Mouse (Mus musculus): ENCODE measurements around the gene E2f7. TPM values are rescaled to one million over a fixed set of nuclear protein-coding genes. Genes with fewer than 3 reads are reported as not detected.

Gene E2f7
- polyA plus RNA-seq, 1 experiment: 6.2 TPM

- H3K9me3 ChIP-seq: no peaks in the 10 kb centered on the region
- no peaks in the 10 kb centered on the region for H3K36me3 ChIP-seq (replicated peaks; ENCODE audit: low read length)
- TF ChIP-seq GATA1 (IDR thresholded peaks at IDR 0.05; ENCODE audit: borderline replicate concordance, low read length) (no peak), FLI1 (IDR thresholded peaks at IDR 0.05; ENCODE audit: low read length) (no peak)
- peaks cover 8% of the 10 kb centered on the region for H3K4me1 ChIP-seq
- no peaks in the 10 kb centered on the region for H3K27me3 ChIP-seq (replicated peaks)
- H3K4me3 ChIP-seq (replicated peaks): no peak overlapping the region
Measured at GRCm38 (mm10) chr10:110835115-110835806, 90.0 kb downstream of the E2f7 start.

Other genes with a start within 250 kb of the E2f7 start
- 19.5 and 32.9 TPM in 2 replicates for gene Csrp2, start 174.3 kb downstream of the E2f7 start, polyA plus RNA-seq (2012; ENCODE audit: insufficient read depth, low replicate concordance)

All from megakaryocyte, embryonic 14.5 days (primary cell).